Mouse (Mus musculus) hindbrain, embryonic 16.5 days (tissue): ENCODE measurements at regions not wholly inside any gene's neighbourhood (a gene's known extent, or its start where the extent isn't known, plus 50 kb on each side); places are given as distances from the start of the nearest gene placed in this dataset.

Source experiments
- ATAC-seq: fragments of 200-750 bp; cut with Nextera tagmentation; 2 replicates; pipeline ENCODE4 v1.8.0; 2017; ENCODE audit warnings: moderate TSS enrichment, moderate library complexity
- H3K27ac ChIP-seq: fragments of 300-500 bp; sonication (generic); 2 replicates; pipeline ENCODE4 v1.5.1; 2014; ENCODE audit warnings: low read depth, mild to moderate bottlenecking, control low read depth, low read length, moderate library complexity
- H3K27me3 ChIP-seq: fragments of 300-500 bp; sonication (generic); replicated peaks from 2 replicates; pipeline ENCODE4 v1.6.1; 2014; ENCODE audit warnings: low read length; ENCODE audit not compliant: control insufficient read depth, insufficient read depth
- H3K36me3 ChIP-seq: fragments of 300-500 bp; sonication (generic); 2 replicates; pipeline ENCODE4 v1.6.1; 2014; ENCODE audit warnings: mild to moderate bottlenecking, low read length, moderate library complexity, mixed read lengths; ENCODE audit not compliant: control insufficient read depth, insufficient read depth
- H3K4me1 ChIP-seq: fragments of 300-500 bp; sonication (generic); 2 replicates; pipeline ENCODE4 v1.6.1; 2014; ENCODE audit warnings: low read depth, low read length; ENCODE audit not compliant: control insufficient read depth, insufficient read depth
- H3K4me2 ChIP-seq: fragments of 300-500 bp; sonication (generic); 2 replicates; pipeline ENCODE4 v1.6.1; 2014; ENCODE audit warnings: mild to moderate bottlenecking, low read length, control low read depth, moderate library complexity
- H3K4me3 ChIP-seq: fragments of 300-500 bp; sonication (generic); 2 replicates; pipeline ENCODE4 v1.5.1; 2014; ENCODE audit warnings: mild to moderate bottlenecking, low read length, control low read depth, moderate library complexity
- H3K9ac ChIP-seq: fragments of 300-500 bp; sonication (generic); 2 replicates; pipeline ENCODE4 v1.6.1; 2014; ENCODE audit warnings: low read depth, mild to moderate bottlenecking, control low read depth, low read length, moderate library complexity
- H3K9me3 ChIP-seq: fragments of 300-500 bp; sonication (generic); 2 replicates; pipeline ENCODE4 v1.6.1; 2014; ENCODE audit warnings: mild to moderate bottlenecking, low read length, moderate library complexity; ENCODE audit not compliant: control insufficient read depth
- WGBS: fragments of 180-500 bp; shearing (Covaris S2); extraction: QIAGEN DNeasy Blood & Tissue Kit; methylation state at CpG from one replicate; pipeline ENCODE4 v1.1.7; 2014; 5-methylcytosine and 5-hydroxymethylcytosine counted together

DNA sequence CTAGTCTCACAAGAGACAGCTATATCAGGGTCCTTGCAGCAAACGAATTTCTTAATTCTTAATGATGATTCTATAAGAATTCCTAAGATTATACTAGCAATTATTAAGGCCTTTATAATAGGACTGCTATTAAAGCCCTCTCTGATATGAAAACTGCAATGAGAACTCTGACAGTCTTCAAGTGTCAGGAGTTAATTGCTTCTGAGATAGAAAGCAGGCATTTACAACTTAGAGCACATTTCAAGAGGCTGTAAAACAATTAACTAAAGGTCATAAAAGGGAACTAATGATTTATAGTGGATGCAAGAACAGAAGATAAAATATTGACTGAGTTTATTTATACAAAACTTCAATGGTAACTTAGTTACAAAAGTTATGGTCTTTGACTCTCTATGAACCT is 84.9 kb upstream of the Phlpp1 start:
- 56% methylated on average over 1 of the region's 1 CpGs for WGBS
- Histone ChIP-seq H3K27me3 (no peaks in the 10 kb centered on the region), H3K4me1 (no peaks in the 10 kb centered on the region), H3K36me3 (no peaks in the 10 kb centered on the region), H3K27ac (no peak overlapping the region), H3K9me3 (no peaks in the 10 kb centered on the region), H3K9ac (no peak overlapping the region), H3K4me3 (no peak overlapping the region), H3K4me2 (no peak overlapping the region)
- ATAC-seq: no peak

DNA sequence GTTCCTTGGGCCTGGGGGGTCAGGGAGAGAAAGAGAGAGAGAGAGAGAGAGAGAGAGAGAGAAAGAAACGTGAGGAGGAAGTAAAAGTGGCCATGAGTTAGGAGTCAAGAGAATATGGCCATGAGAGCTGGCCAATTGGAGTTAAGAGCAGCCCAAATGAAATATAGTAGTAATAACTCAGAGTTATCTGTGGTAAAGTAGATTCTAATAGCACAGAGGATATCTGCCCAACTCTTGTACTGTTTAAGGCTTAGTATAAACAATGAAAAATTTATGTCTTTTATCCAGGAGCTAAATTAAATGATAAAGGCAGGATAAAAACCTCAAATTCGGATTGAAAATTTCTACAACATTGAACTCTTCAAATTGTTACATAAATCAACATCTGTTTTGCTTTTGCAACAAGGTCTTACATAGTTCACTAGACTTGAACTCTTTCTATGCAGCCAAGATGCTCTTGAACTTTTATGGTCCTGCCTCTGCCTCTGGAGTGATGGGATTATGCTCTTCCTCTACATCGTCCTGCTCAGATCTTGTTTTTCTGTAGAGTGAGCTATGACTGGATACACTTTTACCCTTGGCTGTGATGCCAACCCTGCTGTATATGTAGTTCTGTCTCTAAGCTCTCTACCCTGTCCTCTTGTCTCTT is 78.5 kb upstream of the Phlpp1 start:
- H3K9me3 ChIP-seq: no peaks in the 10 kb centered on the region
- H3K4me1 ChIP-seq: no peaks in the 10 kb centered on the region
- no peaks in the 10 kb centered on the region for H3K27me3 ChIP-seq
- H3K36me3 ChIP-seq: no peaks in the 10 kb centered on the region
- 90% methylated on average over 3 of the region's 3 CpGs for WGBS
- no peak overlapping the region for H3K27ac ChIP-seq
- no peak for ATAC-seq
- H3K9ac ChIP-seq: no peak overlapping the region
- no peak overlapping the region for H3K4me3 ChIP-seq
- no peak overlapping the region for H3K4me2 ChIP-seq

DNA sequence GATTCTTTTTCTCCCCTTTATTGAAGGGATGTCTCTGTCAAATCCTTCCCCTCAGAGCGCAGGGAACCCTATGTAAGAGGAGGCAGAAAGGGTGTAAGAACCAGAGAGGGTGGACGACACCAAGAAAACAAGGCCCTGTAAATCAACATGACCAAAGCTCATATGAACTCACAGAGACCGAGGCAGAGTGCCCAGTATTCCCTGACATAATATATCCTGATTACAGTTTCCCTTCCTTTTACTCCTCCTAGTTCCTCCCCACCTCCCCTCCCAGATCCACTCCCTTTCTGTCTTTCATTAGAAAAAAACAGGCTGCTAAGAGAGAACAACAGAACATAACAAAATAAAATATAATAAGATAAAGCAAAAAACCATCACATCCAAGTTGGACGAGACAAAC is 77.7 kb upstream of the Phlpp1 start:
- no peaks in the 10 kb centered on the region for H3K4me1 ChIP-seq
- H3K27ac ChIP-seq: no peak overlapping the region
- no peaks in the 10 kb centered on the region for H3K36me3 ChIP-seq
- no peaks in the 10 kb centered on the region for H3K9me3 ChIP-seq
- H3K9ac ChIP-seq: no peak overlapping the region
- no peak for ATAC-seq
- no peak overlapping the region for H3K4me3 ChIP-seq
- H3K4me2 ChIP-seq: no peak overlapping the region
- no peaks in the 10 kb centered on the region for H3K27me3 ChIP-seq
- WGBS: 79% methylated on average over 4 of the region's 4 CpGs

DNA sequence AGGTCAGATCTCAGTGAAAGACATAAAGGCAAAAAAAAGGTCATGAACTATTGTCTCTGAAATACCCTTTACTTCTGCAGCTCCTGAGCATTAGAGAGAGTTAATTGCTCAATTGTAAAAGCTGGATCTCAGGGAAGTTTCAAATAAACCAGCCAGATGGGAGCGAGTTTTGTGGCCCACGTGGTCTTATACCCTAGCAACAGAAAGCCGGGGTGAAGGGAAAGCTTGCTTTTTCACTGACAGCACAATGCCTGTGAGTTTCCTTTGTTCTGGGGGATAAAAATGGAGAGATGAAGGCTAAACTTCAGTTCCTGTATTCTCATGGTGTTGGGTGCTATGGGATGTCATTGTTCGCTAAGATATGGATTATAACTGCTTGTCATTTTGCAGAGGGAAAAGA is 75.2 kb upstream of the Phlpp1 start:
- no peak overlapping the region for H3K4me3 ChIP-seq
- WGBS: 34% methylated on average over 4 of the region's 4 CpGs
- no peaks in the 10 kb centered on the region for H3K36me3 ChIP-seq
- H3K27me3 ChIP-seq: no peaks in the 10 kb centered on the region
- no peak overlapping the region for H3K27ac ChIP-seq
- H3K9me3 ChIP-seq: no peaks in the 10 kb centered on the region
- peak; percentile 75 for ATAC-seq
- H3K4me1 ChIP-seq: no peaks in the 10 kb centered on the region
- H3K9ac ChIP-seq: no peak overlapping the region
- H3K4me2 ChIP-seq: no peak overlapping the region

DNA sequence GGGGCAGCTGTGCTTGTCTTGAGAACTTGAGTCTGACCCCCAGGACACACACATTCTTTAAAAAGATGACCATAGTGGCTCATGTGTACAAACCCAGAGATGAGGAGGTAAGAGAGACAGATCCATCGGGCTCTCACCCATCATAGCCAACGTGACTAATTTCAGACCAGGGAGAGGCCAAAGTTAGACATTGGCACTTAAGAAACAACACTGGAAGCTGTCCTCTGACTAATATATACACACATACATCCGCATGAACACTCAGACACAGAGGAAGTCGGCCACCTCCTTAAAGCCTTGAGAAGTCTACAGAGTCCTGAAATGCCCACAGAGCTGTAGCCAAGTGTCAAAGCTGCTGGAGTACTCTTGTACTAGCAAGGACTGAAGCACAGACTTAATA is 74.4 kb upstream of the Phlpp1 start:
- H3K36me3 ChIP-seq: no peaks in the 10 kb centered on the region
- H3K27ac ChIP-seq: no peak overlapping the region
- no peaks in the 10 kb centered on the region for H3K27me3 ChIP-seq
- ATAC-seq: no peak
- H3K4me1 ChIP-seq: no peaks in the 10 kb centered on the region
- H3K9me3 ChIP-seq: no peaks in the 10 kb centered on the region
- H3K4me3 ChIP-seq: no peak overlapping the region
- 91% methylated on average over 4 of the region's 4 CpGs for WGBS
- H3K9ac ChIP-seq: no peak overlapping the region
- H3K4me2 ChIP-seq: no peak overlapping the region

DNA sequence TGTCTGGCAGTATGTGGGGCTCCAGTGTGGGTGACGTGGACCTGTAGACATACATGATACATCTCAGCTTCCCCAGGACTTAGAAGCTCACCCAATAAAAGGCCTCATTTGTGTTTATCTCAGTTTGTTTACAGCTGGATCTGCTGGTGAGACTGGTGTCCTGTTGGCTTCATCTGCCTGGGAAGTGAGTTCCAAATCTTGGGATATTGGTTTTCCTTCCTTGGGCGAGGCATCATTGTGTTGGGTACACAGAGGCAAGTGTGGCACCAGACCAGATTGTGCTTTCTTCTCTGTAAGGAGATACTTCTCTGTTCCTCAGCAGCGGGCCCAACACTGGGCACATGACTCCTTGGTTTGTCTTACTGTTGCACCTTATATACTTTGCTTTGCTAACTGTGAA is 70.9 kb upstream of the Phlpp1 start:
- no peaks in the 10 kb centered on the region for H3K4me1 ChIP-seq
- H3K4me3 ChIP-seq: no peak overlapping the region
- ATAC-seq: no peak
- no peak overlapping the region for H3K4me2 ChIP-seq
- no peaks in the 10 kb centered on the region for H3K27me3 ChIP-seq
- WGBS: 92% methylated on average over 3 of the region's 3 CpGs
- no peak overlapping the region for H3K9ac ChIP-seq
- no peaks in the 10 kb centered on the region for H3K36me3 ChIP-seq
- no peak overlapping the region for H3K27ac ChIP-seq
- H3K9me3 ChIP-seq: no peaks in the 10 kb centered on the region

DNA sequence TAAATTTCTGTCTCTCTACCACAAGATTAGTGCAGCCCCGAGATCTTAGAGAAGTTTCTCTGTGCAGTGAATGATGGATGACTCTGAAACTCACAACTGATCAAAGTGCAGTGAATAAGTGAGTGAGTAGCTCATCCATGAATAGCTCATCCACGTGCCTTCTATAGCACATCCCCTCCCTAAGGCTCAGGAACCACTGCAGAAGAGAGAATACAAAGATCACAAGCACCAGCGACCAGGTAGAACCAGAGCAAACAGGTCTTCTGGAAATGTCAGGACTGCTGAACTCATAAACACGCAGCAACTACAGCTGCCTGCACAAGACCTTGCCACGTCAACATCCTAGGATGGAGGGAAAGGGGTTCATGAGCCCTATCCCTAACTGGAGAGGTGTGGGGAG is 69.0 kb upstream of the Phlpp1 start:
- H3K27ac ChIP-seq: no peak overlapping the region
- no peak for ATAC-seq
- H3K9ac ChIP-seq: no peak overlapping the region
- H3K4me3 ChIP-seq: no peak overlapping the region
- H3K9me3 ChIP-seq: no peaks in the 10 kb centered on the region
- H3K36me3 ChIP-seq: no peaks in the 10 kb centered on the region
- H3K27me3 ChIP-seq: no peaks in the 10 kb centered on the region
- no peaks in the 10 kb centered on the region for H3K4me1 ChIP-seq
- WGBS: 71% methylated on average over 5 of the region's 5 CpGs
- H3K4me2 ChIP-seq: no peak overlapping the region

DNA sequence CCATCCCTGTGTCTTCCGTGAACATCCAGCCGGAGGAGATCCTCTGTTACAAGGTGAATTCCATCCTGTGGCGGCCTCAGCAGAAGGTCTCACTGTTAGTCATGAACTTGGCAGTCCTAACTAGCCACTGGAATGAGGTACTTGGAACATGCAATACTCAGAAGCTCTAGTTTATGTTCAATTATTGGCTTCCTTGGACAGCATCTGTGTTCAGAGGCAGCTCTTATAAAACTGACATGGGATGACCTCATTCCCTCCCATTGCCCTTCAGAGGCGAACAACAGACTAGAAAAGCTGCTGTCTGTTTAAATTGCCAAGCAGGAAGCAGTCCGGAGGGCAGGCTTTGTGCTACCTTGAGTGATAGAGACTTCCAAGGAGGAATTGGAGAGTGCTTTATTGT is 62.5 kb upstream of the Phlpp1 start:
- Histone ChIP-seq H3K4me3 (no peak overlapping the region), H3K27me3 (no peaks in the 10 kb centered on the region), H3K9me3 (no peaks in the 10 kb centered on the region), H3K4me1 (no peaks in the 10 kb centered on the region), H3K4me2 (no peak overlapping the region), H3K9ac (no peak overlapping the region), H3K27ac (no peak overlapping the region), H3K36me3 (no peaks in the 10 kb centered on the region)
- WGBS: 78% methylated on average over 5 of the region's 5 CpGs
- no peak for ATAC-seq
